Mouse (Mus musculus): ENCODE results near the gene Heatr6.

Heatr6 gene

DNA sequence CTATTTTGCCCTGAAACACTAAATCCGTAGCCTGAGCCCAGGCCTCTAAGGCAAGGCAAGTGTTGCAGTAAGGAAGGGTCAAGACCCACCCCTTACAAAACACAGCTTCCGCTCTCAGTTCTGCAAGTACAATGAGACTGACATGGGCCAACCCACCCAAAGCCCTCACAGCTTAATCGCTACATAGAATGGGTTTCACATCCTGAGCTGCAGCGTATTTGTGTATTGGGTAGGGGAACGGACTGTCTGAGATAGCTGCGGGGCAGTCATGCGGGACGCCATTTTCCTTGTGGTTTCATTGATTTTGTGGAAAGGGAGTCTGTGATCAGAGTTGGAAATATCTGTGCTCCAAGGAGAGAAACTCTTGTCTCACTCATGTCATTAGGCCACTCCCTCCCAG, 56.9 kb downstream of the Heatr6 start:
- DNase-seq: no peak

DNA sequence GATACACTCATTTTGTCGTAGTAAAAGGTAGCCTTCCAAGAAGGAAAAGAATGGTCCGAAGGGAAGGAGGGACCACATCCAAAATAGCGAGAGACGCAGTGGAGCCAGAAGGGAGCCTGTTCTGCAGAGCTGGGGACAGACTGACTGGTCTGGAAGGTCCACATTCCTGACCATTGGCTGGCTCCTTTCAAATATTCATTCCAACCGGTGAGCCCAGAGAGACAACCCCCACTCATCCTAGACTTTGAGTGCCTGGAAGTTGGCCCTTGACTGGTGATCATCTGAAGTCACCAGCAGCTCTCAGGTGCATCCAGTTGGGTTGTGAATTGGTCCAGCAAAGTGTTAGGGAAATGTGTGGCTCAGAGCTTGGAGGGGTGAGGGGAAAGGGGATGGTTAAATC, 61.7 kb downstream of the Heatr6 start:
- DNase-seq: no peak

DNA sequence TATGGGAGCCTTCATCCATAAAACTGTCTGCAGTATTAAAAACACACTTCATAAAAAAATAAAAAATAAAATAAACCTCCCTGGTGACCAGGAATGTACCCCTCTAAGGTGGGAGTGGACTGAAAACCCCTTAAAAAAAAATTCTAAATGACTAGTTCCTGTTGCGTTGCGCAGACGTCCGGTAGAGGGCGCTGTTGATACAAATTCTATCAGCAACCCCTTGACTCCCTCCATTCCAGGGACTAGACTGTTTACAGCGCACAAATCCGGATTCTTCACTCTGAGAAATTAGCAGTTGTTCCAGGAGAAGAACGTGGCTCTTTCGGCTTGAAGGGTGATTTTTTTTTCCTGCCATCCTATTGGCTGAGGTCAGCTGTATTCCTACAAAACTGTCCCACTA, 62.1 kb downstream of the Heatr6 start:
- peak; percentile 72 for DNase-seq

DNA sequence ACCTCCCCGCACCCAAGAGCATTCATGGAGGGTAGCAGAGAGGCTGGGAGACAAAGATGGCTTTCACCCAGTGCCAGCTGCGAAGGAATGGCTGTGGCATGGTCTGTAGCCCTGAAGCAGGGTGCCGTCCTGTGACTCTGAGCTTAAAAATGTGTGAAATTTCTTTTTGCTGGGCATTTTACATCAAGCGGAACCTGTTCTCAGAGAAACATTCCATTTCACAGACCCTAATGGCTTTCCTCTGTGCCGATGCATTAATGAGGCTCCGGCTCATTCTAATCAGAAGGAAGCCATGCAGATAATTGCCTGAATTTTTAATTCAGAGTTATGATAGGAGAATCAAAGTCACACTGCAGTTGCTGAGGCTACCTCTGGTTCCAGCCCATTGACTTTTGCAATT, 63.6 kb downstream of the Heatr6 start:
- DNase-seq: no peak

- no peak for DNase-seq
Observed at GRCm38 (mm10) chr11:83817994-83818393, 64.5 kb downstream of the Heatr6 start.

GRCm38 (mm10) chr11:83818591-83819127, 65.2 kb downstream of the Heatr6 start:
- DNase-seq: no peak

- no peak for DNase-seq
Observed at GRCm38 (mm10) chr11:83819806-83820483, 66.4 kb downstream of the Heatr6 start.

DNA sequence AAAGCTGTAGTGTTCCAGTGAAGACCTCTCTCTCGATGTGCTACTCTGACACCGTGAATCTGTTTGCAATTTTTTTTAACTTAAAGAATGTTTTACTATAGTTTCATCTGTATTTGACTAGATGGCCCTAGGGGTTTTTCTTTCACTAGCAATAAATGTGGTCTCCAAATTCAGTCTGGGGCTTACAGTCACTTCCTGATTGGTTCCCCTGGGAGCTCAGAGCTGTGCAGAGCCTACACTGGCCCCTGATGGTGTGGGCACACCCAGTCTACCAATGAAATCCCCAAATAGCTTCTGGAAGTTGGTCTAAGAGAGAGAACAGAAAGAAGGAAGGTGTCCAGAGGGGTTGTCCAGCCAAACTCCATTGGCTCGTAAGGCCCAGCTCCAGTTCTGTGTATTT, 72.6 kb downstream of the Heatr6 start:
- DNase-seq: no peak

DNA sequence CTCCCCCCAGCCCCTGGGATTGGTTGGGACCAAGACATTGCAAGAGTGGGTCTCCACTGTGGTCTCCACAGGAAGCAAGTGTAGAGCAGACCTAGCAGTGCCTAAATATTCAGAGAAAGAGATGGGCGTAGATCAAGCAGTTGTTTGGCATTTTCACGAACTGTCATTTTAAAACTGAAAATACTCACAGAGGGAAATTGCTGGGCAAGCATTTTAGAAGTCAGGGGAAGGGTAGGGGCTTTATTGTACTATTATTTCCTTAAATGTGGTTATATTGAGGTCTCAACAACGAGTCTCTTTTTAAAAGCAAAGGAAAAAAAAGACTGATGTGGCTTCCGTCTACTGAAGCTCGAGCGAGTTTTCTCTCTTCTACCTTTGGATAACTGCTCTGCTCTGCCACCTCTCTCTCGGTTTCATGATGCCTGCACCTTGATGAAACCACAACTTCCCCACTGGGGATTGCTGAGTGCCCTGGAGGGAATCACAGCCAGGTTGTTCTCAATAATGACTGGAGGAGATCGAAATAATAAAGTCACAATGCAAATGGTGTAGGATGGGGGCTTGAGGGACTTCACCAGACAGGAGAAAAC, 75.2 kb downstream of the Heatr6 start:
- DNase-seq: no peak

- peak; percentile 65 for DNase-seq
Observed at GRCm38 (mm10) chr11:83832389-83832788, 78.9 kb downstream of the Heatr6 start.

Data from lung, postnatal 14 days (tissue).